ENCODE assay signal across 9 mouse cellular contexts in genomic region chr1:118913414-118914385, GRCm38 (mm10).
DNase-seq lines count a peak whose midpoint lies in the region; ATAC-seq and TF ChIP-seq lines count a peak whose summit lies in the region.
"Had no signal": no experiment of that assay in that cellular context is flagged by ENCODE, and none has a peak within 500 bp of the region (broad histone marks: within the 10 kb centered on the region; RNA-seq: fewer than 3 reads in every experiment).

No protein-coding gene starts in this region.

- 25% methylated on average over 17 of the region's 17 CpGs for WGBS in intestine, embryonic 14.5 days
- 22% methylated on average over 17 of the region's 17 CpGs for WGBS in intestine, postnatal 0 days
- WGBS in forebrain, embryonic 14.5 days = 16% methylated on average over 17 of the region's 17 CpGs
- WGBS in lung, adult 2 months = 41% methylated on average over 17 of the region's 17 CpGs
- 42% methylated on average over 17 of the region's 17 CpGs for WGBS in midbrain, embryonic 14.5 days
- WGBS in liver, embryonic 12.5 days (ENCODE audit: insufficient replicate concordance) = 46% methylated on average over 17 of the region's 17 CpGs

- H3K9ac ChIP-seq in intestine, embryonic 14.5 days (ENCODE audit: low read length) = no peak overlapping the region
- H3K9ac ChIP-seq in intestine, postnatal 0 days (ENCODE audit: low read depth, low read length) = no peak overlapping the region
- no peak overlapping the region for H3K9ac ChIP-seq in forebrain, embryonic 14.5 days (ENCODE audit: low read length)
- H3K9ac ChIP-seq in midbrain, embryonic 14.5 days (replicated peaks; ENCODE audit: low read length) = no peak overlapping the region
- H3K9ac ChIP-seq in liver, embryonic 12.5 days = no peak overlapping the region

- H3K27me3 ChIP-seq in intestine, embryonic 14.5 days (replicated peaks; ENCODE audit: control insufficient read depth, insufficient read depth, low read length) = no peaks in the 10 kb centered on the region
- no peaks in the 10 kb centered on the region for H3K27me3 ChIP-seq in intestine, postnatal 0 days (replicated peaks; ENCODE audit: control insufficient read depth, insufficient read depth, low read length)
- H3K27me3 ChIP-seq in forebrain, embryonic 14.5 days (replicated peaks; ENCODE audit: control insufficient read depth, insufficient read depth, low read length) = no peaks in the 10 kb centered on the region
- no peaks in the 10 kb centered on the region for H3K27me3 ChIP-seq in midbrain, embryonic 14.5 days (ENCODE audit: control insufficient read depth, insufficient read depth, low read length)
- 0 out of 2 replicates have a peak, but pooled peaks cover 3% of the 10 kb centered on the region for H3K27me3 ChIP-seq in liver, embryonic 12.5 days (replicated peaks)

- H3K4me1 ChIP-seq in intestine, embryonic 14.5 days (replicated peaks; ENCODE audit: control insufficient read depth, insufficient read depth, low read length) = peaks cover 52% of the 10 kb centered on the region
- no peaks in the 10 kb centered on the region; the same call in 1 of the 2 replicates for H3K4me1 ChIP-seq in intestine, postnatal 0 days (replicated peaks; ENCODE audit: control insufficient read depth, insufficient read depth, low read length)
- H3K4me1 ChIP-seq in forebrain, embryonic 14.5 days (ENCODE audit: control insufficient read depth, insufficient read depth, low read length) = peaks cover 70% of the 10 kb centered on the region
- H3K4me1 ChIP-seq in lung, adult 2 months (ENCODE audit: control insufficient read depth, insufficient read depth, low read length) = peaks cover 4% of the 10 kb centered on the region
- H3K4me1 ChIP-seq in midbrain, embryonic 14.5 days (ENCODE audit: control insufficient read depth, insufficient read depth, low read length) = peaks cover 20% of the 10 kb centered on the region
- H3K4me1 ChIP-seq in liver, embryonic 12.5 days = no peaks in the 10 kb centered on the region

- H3K27ac ChIP-seq in intestine, embryonic 14.5 days (ENCODE audit: low read depth) = peak overlapping the region; percentile 22; the same call in 1 of the 2 replicates
- no peak overlapping the region for H3K27ac ChIP-seq in intestine, postnatal 0 days (ENCODE audit: low read depth, low read length)
- H3K27ac ChIP-seq in forebrain, embryonic 14.5 days (ENCODE audit: low read depth, low read length) = peak overlapping the region; percentile 49
- no peak overlapping the region for H3K27ac ChIP-seq in midbrain, embryonic 14.5 days (replicated peaks; ENCODE audit: low read depth, low read length)
- H3K27ac ChIP-seq in liver, embryonic 12.5 days = no peak overlapping the region

- no peak for DNase-seq in intestine, embryonic 14.5 days (ENCODE audit: low spot score)
- DNase-seq in forebrain, embryonic 14.5 days (ENCODE audit: low spot score) = no peak
- DNase-seq in lung, adult 2 months = peak; percentile 45
- no peak for DNase-seq in midbrain, embryonic 14.5 days
- no peak for DNase-seq in cerebellum, adult 11-12 months
- no peak for DNase-seq in urinary bladder, postnatal 14 days (ENCODE audit: low spot score)
- DNase-seq: cerebellum, postnatal 25 days had no signal

- no peak overlapping the region for H3K4me2 ChIP-seq in intestine, embryonic 14.5 days (ENCODE audit: low read length)
- no peak overlapping the region for H3K4me2 ChIP-seq in intestine, postnatal 0 days (replicated peaks; ENCODE audit: low read depth)
- peak overlapping the region; percentile 23 for H3K4me2 ChIP-seq in forebrain, embryonic 14.5 days (ENCODE audit: low read length)
- peak overlapping the region; percentile 37 for H3K4me2 ChIP-seq in midbrain, embryonic 14.5 days (ENCODE audit: low read length)
- H3K4me2 ChIP-seq in liver, embryonic 12.5 days = no peak overlapping the region

- TF ChIP-seq POLR2A in lung, adult 2 months (IDR thresholded peaks at IDR 0.05; ENCODE audit: borderline replicate concordance, extremely low read depth, low read depth, low read length) = no peak

- TF ChIP-seq CTCF in intestine, postnatal 0 days (IDR thresholded peaks at IDR 0.05; ENCODE audit: low read depth) = no peak
- TF ChIP-seq CTCF in lung, adult 2 months (IDR thresholded peaks at IDR 0.05; ENCODE audit: insufficient read depth, low read length) = no peak

- no peaks in the 10 kb centered on the region for H3K36me3 ChIP-seq in intestine, embryonic 14.5 days (ENCODE audit: control insufficient read depth, insufficient read depth, low read length)
- no peaks in the 10 kb centered on the region for H3K36me3 ChIP-seq in intestine, postnatal 0 days (ENCODE audit: control insufficient read depth, insufficient read depth)
- no peaks in the 10 kb centered on the region for H3K36me3 ChIP-seq in forebrain, embryonic 14.5 days (ENCODE audit: control insufficient read depth, insufficient read depth, low read length)
- no peaks in the 10 kb centered on the region for H3K36me3 ChIP-seq in midbrain, embryonic 14.5 days (ENCODE audit: control insufficient read depth, insufficient read depth, low read length)
- H3K36me3 ChIP-seq in liver, embryonic 12.5 days = no peaks in the 10 kb centered on the region

- no peaks in the 10 kb centered on the region for H3K9me3 ChIP-seq in intestine, embryonic 14.5 days (ENCODE audit: control insufficient read depth, low read length)
- no peaks in the 10 kb centered on the region for H3K9me3 ChIP-seq in intestine, postnatal 0 days (ENCODE audit: control insufficient read depth)
- no peaks in the 10 kb centered on the region for H3K9me3 ChIP-seq in forebrain, embryonic 14.5 days (replicated peaks; ENCODE audit: control insufficient read depth, low read length)
- no peaks in the 10 kb centered on the region for H3K9me3 ChIP-seq in midbrain, embryonic 14.5 days (ENCODE audit: control insufficient read depth, low read length)
- H3K9me3 ChIP-seq in liver, embryonic 12.5 days (replicated peaks) = no peaks in the 10 kb centered on the region

- ATAC-seq in intestine, embryonic 14.5 days (replicated peaks; ENCODE audit: low FRiP score, low TSS enrichment, low read depth) = no peak
- no peak for ATAC-seq in intestine, postnatal 0 days
- no peak for ATAC-seq in forebrain, embryonic 14.5 days
- ATAC-seq in midbrain, embryonic 14.5 days (ENCODE audit: low FRiP score, low TSS enrichment) = no peak
- ATAC-seq in liver, embryonic 12.5 days = no peak

- H3K4me3 ChIP-seq in intestine, embryonic 14.5 days (ENCODE audit: low read depth, low read length) = no peak overlapping the region
- no peak overlapping the region for H3K4me3 ChIP-seq in intestine, postnatal 0 days (ENCODE audit: low read depth, low read length)
- H3K4me3 ChIP-seq in forebrain, embryonic 14.5 days (ENCODE audit: low read depth, low read length) = no peak overlapping the region
- H3K4me3 ChIP-seq in lung, adult 2 months (replicated peaks; ENCODE audit: extremely low read depth, low read depth, low read length) = no peak overlapping the region
- H3K4me3 ChIP-seq in midbrain, embryonic 14.5 days (replicated peaks; ENCODE audit: low read depth, low read length) = no peak overlapping the region
- H3K4me3 ChIP-seq in liver, embryonic 12.5 days = no peak overlapping the region

Comparison
In these comparisons a context has a peak if more than half of its experiments do, and no peak if none do; other contexts are left out.
1. H3K27ac ChIP-seq: peak in intestine, embryonic 14.5 days (single experiment) and forebrain, embryonic 14.5 days (single experiment); none in intestine, postnatal 0 days (single experiment), midbrain, embryonic 14.5 days (single experiment) and liver, embryonic 12.5 days (single experiment).
2. H3K4me2 ChIP-seq: peak in forebrain, embryonic 14.5 days (single experiment) and midbrain, embryonic 14.5 days (single experiment); none in intestine, embryonic 14.5 days (single experiment), intestine, postnatal 0 days (single experiment) and liver, embryonic 12.5 days (single experiment).